Mouse (Mus musculus) spleen, adult 2 months (tissue): ENCODE data around the gene Olfr1219. TPM values are rescaled to one million over a fixed set of nuclear protein-coding genes. Genes with fewer than 3 reads are reported as not detected.

Experiments
- DNase-seq, 2 experiments: peaks; one replicate each; pipeline versions ENCODE4 v3.0.0 to v3.0.0-alpha.2; 2012 to 2021; ENCODE audit warnings: low spot score in 2 of 2, low read depth in 1 of 2
- H3K27ac ChIP-seq: fragments of 200-500 bp; 2 replicates; pipeline ENCODE4 v1.5.1; 2012; ENCODE audit warnings: low read length, inconsistent platforms; ENCODE audit not compliant: insufficient read depth
- H3K27me3 ChIP-seq: fragments of 200-500 bp; 2 replicates; pipeline ENCODE4 v1.6.1; 2012; ENCODE audit warnings: mild to moderate bottlenecking, moderate library complexity, low read length, inconsistent platforms; ENCODE audit not compliant: control insufficient read depth, insufficient read depth
- H3K36me3 ChIP-seq: fragments of 200-500 bp; 2 replicates; pipeline ENCODE4 v1.6.1; 2012; ENCODE audit warnings: mild to moderate bottlenecking, low read length, inconsistent platforms; ENCODE audit not compliant: control insufficient read depth, insufficient read depth
- H3K4me1 ChIP-seq: fragments of 200-500 bp; 2 replicates; pipeline ENCODE4 v1.6.1; 2011; ENCODE audit warnings: inconsistent platforms; ENCODE audit not compliant: control insufficient read depth, insufficient read depth, insufficient read length
- H3K4me3 ChIP-seq: fragments of 200-500 bp; 2 replicates; pipeline ENCODE4 v1.5.1; 2011; ENCODE audit warnings: mild to moderate bottlenecking, inconsistent platforms; ENCODE audit not compliant: insufficient read depth, insufficient read length; ENCODE audit errors: extremely low read depth
- CTCF ChIP-seq: fragments of 200-500 bp; IDR thresholded peaks from 2 replicates; pipeline ENCODE4 v1.5.1; 2011; ENCODE audit warnings: mild to moderate bottlenecking, inconsistent platforms; ENCODE audit not compliant: insufficient read depth, insufficient read length, insufficient replicate concordance; ENCODE audit errors: extremely low read depth
- POLR2A ChIP-seq: fragments of 200-500 bp; IDR thresholded peaks from 2 replicates; pipeline ENCODE4 v1.6.1; 2011; ENCODE audit warnings: low read depth, low read length, inconsistent platforms
- WGBS: fragments of 180-500 bp; shearing (Covaris S2); methylation state at CpG from one replicate; pipeline ENCODE4 v1.1.7; 2018; 5-methylcytosine and 5-hydroxymethylcytosine counted together
- polyA plus RNA-seq: library from polyadenylated mRNA; depleted of rRNA; stranded (reverse); fragments of >200 nt; gene quantifications from 2 replicates; pipeline ENCODE4 v1.2.3, GENCODE M21; 2012; rRNA removed

Gene Olfr1219
- not detected in 2 replicates for polyA plus RNA-seq

- 49% methylated on average over 1 of the region's 1 CpGs for WGBS
- no peak for DNase-seq
- no peaks in the 10 kb centered on the region for H3K4me1 ChIP-seq
- no peaks in the 10 kb centered on the region for H3K36me3 ChIP-seq
- H3K4me3 ChIP-seq, result no peak within 1 kb of the TSS
- TF ChIP-seq POLR2A, result no peak
- no peak for TF ChIP-seq CTCF
- no peak within 1 kb of the TSS for H3K27ac ChIP-seq
- no peaks in the 10 kb centered on the region for H3K27me3 ChIP-seq
These were observed at the start of gene Olfr1219 for GRCm38 (mm10) chr2:89083413-89083812. Gene Olfr1219, minus strand, starts transcription at chr2:89083513.

GRCm38 (mm10) chr2:89132954-89133353 is 49.6 kb upstream of the Olfr1219 start, which contains the start of gene Olfr1222:
Gene Olfr1222, minus strand, starts transcription at chr2:89133054.
- no peak for TF ChIP-seq CTCF
- no peak for TF ChIP-seq POLR2A
- Histone ChIP-seq H3K4me1 (no peaks in the 10 kb centered on the region), H3K27me3 (no peaks in the 10 kb centered on the region), H3K4me3 (no peak within 1 kb of the TSS), H3K36me3 (no peaks in the 10 kb centered on the region), H3K27ac (no peak within 1 kb of the TSS)
- WGBS, result 84% methylated on average over 3 of the region's 3 CpGs
- no peak for DNase-seq

GRCm38 (mm10) chr2:89117183-89117582 is 33.9 kb upstream of the Olfr1219 start, which contains the start of gene Olfr1221:
Gene Olfr1221, minus strand, starts transcription at chr2:89117283.
- TF ChIP-seq CTCF, result no peak
- no peak for TF ChIP-seq POLR2A
- 18% methylated on average over 2 of the region's 2 CpGs for WGBS
- Histone ChIP-seq H3K27me3 (no peaks in the 10 kb centered on the region), H3K27ac (no peak within 1 kb of the TSS), H3K36me3 (no peaks in the 10 kb centered on the region), H3K4me1 (no peaks in the 10 kb centered on the region), H3K4me3 (no peak within 1 kb of the TSS)
- DNase-seq, result no peak

- Histone ChIP-seq H3K4me3 (no peak within 1 kb of the TSS), H3K27me3 (no peaks in the 10 kb centered on the region), H3K4me1 (no peaks in the 10 kb centered on the region), H3K36me3 (no peaks in the 10 kb centered on the region), H3K27ac (no peak within 1 kb of the TSS)
- no peak for DNase-seq
- TF ChIP-seq POLR2A (no peak), CTCF (no peak)
- WGBS, result 74% methylated on average over 3 of the region's 3 CpGs
These were observed 23.4 kb upstream of the Olfr1219 start, which contains the start of gene Olfr1220 for GRCm38 (mm10) chr2:89106735-89107134. Gene Olfr1220, minus strand, starts transcription at chr2:89106835.

- no peak overlapping the region for H3K4me3 ChIP-seq
These were observed 22.3 kb upstream of the Olfr1219 start for GRCm38 (mm10) chr2:89105651-89106050.

GRCm38 (mm10) chr2:89093848-89094247 is 10.5 kb upstream of the Olfr1219 start:
- DNase-seq, result no peak
- Histone ChIP-seq H3K36me3 (no peaks in the 10 kb centered on the region), H3K27me3 (no peaks in the 10 kb centered on the region), H3K4me1 (no peaks in the 10 kb centered on the region), H3K27ac (no peak overlapping the region), H3K4me3 (no peak overlapping the region)
- 93% methylated on average over 1 of the region's 1 CpGs for WGBS
- TF ChIP-seq POLR2A, result no peak
- TF ChIP-seq CTCF, result no peak

More at GRCm38 (mm10) chr2:89105651-89106050, 22.3 kb upstream of the Olfr1219 start:
- H3K27ac ChIP-seq, result no peak overlapping the region
- H3K4me1 ChIP-seq, result no peaks in the 10 kb centered on the region
- no peak for DNase-seq
- no peaks in the 10 kb centered on the region for H3K36me3 ChIP-seq
- no peak for TF ChIP-seq POLR2A
- no peak for TF ChIP-seq CTCF
- H3K27me3 ChIP-seq, result no peaks in the 10 kb centered on the region

GRCm38 (mm10) chr2:89081487-89081886 is 1.8 kb downstream of the Olfr1219 start:
- H3K27me3 ChIP-seq, result no peaks in the 10 kb centered on the region
- H3K27ac ChIP-seq, result no peak overlapping the region
- H3K36me3 ChIP-seq, result no peaks in the 10 kb centered on the region
- H3K4me3 ChIP-seq, result no peak overlapping the region
- TF ChIP-seq CTCF, result no peak
- no peak for TF ChIP-seq POLR2A
- H3K4me1 ChIP-seq, result no peaks in the 10 kb centered on the region
- DNase-seq, result no peak
